Mouse (Mus musculus) skeletal muscle tissue, postnatal 0 days (tissue): ENCODE results near the gene Gm28845. TPM values are rescaled to one million over a fixed set of nuclear protein-coding genes. Genes with fewer than 3 reads are reported as not detected.

Source experiments
- polyA plus RNA-seq: library from polyadenylated mRNA; unstranded; fragments of >200 nt; fragmentation: Nextera tagmentation; extraction: Ambion mirVana; gene quantifications from 2 replicates; pipeline ENCODE4 v1.2.1, GENCODE M21; 2015

Gene Gm28845
- polyA plus RNA-seq = not detected in 2 replicates

DNA sequence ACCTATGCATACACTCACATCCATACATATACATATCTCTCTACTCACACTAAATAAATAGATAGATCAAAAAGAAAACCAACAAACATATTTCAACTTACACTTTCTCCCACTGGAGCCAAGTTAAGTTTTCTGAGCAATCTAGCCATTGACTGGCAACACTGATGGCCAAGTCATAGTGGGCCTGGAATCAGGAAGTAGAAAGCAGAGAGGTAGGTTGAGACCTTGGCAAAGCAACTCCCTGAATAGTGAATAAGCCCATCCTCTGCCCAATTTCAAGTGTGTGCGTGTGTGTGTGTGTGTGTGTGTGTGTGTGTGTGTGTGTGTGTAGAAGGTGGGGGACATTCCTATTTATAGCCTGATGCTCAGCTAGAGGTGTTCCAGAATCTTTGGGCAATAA, at the start of gene Gm28845:
Gm28845 (minus strand) TSS at position 121 of the 400 bp plus-strand sequence.

DNA sequence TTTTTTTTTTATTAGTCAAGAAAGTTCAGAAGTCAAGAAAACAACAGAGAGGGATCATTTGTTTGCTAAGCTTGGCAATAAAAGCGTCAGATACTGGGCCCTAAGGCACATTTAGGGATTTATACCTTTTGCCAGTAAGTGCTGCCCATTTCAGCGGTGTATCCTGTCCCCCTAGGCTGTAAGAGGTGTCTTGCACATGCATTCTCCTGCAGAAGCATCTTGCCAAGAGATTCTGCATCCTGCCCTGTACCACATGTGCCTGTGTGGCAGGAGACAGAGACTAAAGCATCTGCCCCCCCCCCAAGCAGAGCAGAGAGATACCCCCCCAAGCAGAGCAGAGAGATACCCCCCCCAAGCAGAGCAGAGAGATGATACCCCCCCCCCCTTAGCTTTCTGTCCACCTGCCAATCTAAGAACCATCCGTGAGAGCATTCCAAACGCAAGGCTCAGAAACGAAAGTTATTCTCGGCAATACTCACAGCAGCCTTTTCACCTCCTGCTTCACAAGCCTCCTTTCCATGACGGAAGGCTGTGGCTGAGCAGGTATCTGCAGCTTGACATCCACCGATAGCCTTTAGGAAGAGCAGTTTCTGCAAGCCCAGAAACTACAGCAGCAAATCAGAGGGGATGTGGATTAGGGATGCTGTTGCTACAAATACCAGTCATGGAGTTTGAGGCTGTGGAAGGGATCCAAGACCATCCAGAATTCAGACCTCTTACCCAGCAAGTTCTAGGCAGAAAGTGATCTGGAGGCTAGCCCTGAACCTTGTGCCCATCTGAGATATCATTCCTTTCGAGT, 3.4 kb upstream of the Gm28845 start, which contains the start of gene D630023F18Rik:
D630023F18Rik (minus strand) TSS at position 641 of the 799 bp plus-strand sequence.

DNA sequence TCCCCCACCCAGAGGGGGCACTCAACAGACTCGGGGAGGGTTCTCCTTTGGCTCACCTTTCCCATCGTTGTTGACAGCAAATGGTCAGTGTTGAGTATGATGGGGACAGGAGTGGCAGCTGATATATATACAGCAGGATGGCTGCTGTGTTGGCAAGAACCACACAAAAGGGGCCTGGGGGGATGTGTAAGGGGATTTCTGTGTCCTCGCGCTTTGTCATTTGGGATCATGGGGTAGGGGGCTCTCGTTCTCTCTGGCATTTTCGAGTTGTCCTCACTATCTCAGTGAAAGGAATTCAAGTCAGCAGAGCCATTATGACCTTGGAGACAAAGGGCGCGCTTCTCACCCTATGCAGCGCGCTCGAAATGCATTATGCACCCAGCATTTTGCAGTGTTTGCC, 16.1 kb downstream of the Gm28845 start, which contains the start of gene Cryga:
Cryga (minus strand) TSS at position 101 of the 400 bp plus-strand sequence.

GRCm38 (mm10) chr1:65082188-65082587, 37.2 kb downstream of the Gm28845 start, which contains the start of gene Crygb:
Gene Crygb (minus strand): TSS chr1:65082288.

GRCm38 (mm10) chr1:65073589-65073988, 45.8 kb downstream of the Gm28845 start, which contains the start of gene Crygc:
Gene Crygc (minus strand): TSS chr1:65073689.

DNA sequence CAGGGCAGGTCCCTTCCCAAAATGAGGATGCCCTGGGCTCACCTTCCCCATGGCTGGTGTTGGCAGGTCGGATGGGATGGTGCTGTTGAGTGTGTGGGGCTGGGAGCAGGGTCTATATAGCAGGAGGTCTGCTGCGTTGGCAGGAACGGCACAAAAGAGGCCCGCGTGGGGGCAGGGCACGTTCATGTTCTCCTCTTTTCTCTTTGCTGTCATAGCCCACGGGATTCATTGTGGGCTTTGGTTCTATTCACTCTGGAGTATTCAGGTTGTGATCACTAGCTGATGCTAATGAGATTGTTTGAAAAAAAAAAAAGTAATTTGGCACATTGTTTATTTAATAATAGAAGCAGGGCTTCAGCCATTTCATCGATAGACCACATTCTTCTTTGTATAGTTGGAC, 56.0 kb downstream of the Gm28845 start, which contains the start of gene Crygd:
Crygd (minus strand) TSS at position 101 of the 400 bp plus-strand sequence.

DNA sequence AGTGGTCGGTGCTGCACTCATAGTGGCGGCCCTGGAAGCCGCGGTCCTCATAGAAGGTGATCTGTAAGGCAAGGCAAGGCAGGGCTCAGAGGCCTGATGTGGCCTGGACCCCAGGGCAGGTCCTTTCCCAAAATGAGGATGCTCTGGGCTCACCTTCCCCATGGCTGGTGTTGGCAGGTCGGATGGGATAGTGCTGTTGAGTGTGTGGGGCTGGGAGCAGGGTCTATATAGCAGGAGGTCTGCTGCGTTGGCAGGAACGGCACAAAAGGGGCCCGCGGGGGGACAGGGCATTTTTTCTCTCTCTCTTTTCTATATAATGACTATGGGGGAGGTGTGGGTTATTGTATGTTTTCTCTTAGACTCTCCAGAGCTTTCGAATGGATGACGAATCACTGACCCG, 68.4 kb downstream of the Gm28845 start, which contains the start of gene Cryge:
Cryge (minus strand) TSS at position 198 of the 400 bp plus-strand sequence.

Other genes starting within 250 kb of the Gm28845 start
- 2.1 and 2.6 TPM in 2 replicates for gene Plekhm3, start 162.7 kb downstream of the Gm28845 start, polyA plus RNA-seq
- 0.09 TPM in 1 of 2 replicates, not detected in the other for gene Akr1cl, start 86.8 kb downstream of the Gm28845 start, polyA plus RNA-seq
- not detected in 2 replicates for gene Cryge, start 68.4 kb downstream of the Gm28845 start, polyA plus RNA-seq
- gene Crygd, start 56.1 kb downstream of the Gm28845 start, polyA plus RNA-seq = not detected in 2 replicates
- not detected in 2 replicates for gene Crygc, start 45.9 kb downstream of the Gm28845 start, polyA plus RNA-seq
- not detected in 2 replicates for gene Crygb, start 37.3 kb downstream of the Gm28845 start, polyA plus RNA-seq
- not detected in 2 replicates for gene Cryga, start 16.2 kb downstream of the Gm28845 start, polyA plus RNA-seq
- gene D630023F18Rik, start 3.7 kb upstream of the Gm28845 start, polyA plus RNA-seq = not detected in 2 replicates
- 48.7 and 98.6 TPM in 2 replicates for gene Idh1, start 66.9 kb upstream of the Gm28845 start, polyA plus RNA-seq
- 3.5 and 4.5 TPM in 2 replicates for gene Pikfyve, start 67.1 kb upstream of the Gm28845 start, polyA plus RNA-seq
- not detected in 2 replicates for gene Pth2r, start 162.5 kb upstream of the Gm28845 start, polyA plus RNA-seq